Mouse (Mus musculus) gastrocnemius, adult 2 months (tissue): ENCODE results near the gene Zc3h7b. TPM values are rescaled to one million over a fixed set of nuclear protein-coding genes. Genes with fewer than 3 reads are reported as not detected.
A peak's percentile ranks its signal among the peaks of the same experiment; 100 is the strongest.

Experiments used
- DNase-seq: peaks from one replicate; pipeline ENCODE4 v3.0.0; 2022
- H3K27ac ChIP-seq: fragments of 200-600 bp; 2 replicates; pipeline ENCODE4 v1.8.1; 2022; ENCODE audit warnings: mild to moderate bottlenecking
- H3K4me3 ChIP-seq: fragments of 200-600 bp; 2 replicates; pipeline ENCODE4 v1.8.1; 2022; ENCODE audit warnings: mild to moderate bottlenecking, moderate library complexity
- CTCF ChIP-seq: fragments of 200-600 bp; IDR thresholded peaks from 2 replicates; pipeline ENCODE4 v1.8.1; 2022; ENCODE audit warnings: antibody characterized with exemption, mild to moderate bottlenecking, moderate library complexity
- intact Hi-C: fragments of 180-260 bp; cut with DNase I; formaldehyde crosslinking; loops from one replicate; pipeline ENCODE4 v1.15.1; 2025
- total RNA-seq, 2 experiments: library from RNA; stranded (reverse); gene quantifications; 2 replicates each; pipeline ENCODE4 v1.2.3; 2021

Gene Zc3h7b
- total RNA-seq, 2 experiments from 2014 or later = 30.2 to 34.3 TPM

- intact Hi-C loops = loop anchor here (5.0 kb wide), 1 partner anchor 66 kb away; the partner anchor contains the start of genes Rangap1 and Zc3h7b
- no peak for DNase-seq
- TF ChIP-seq CTCF = no peak
- peak overlapping the region; percentile 96 for H3K27ac ChIP-seq
- peak overlapping the region; percentile 92 for H3K4me3 ChIP-seq
These were observed 68.1 kb downstream of the Zc3h7b start for GRCm38 (mm10) chr15:81812696-81813631.

- intact Hi-C loops = loop anchor here (5.0 kb wide), 1 partner anchor 67 kb away; the partner anchor contains the start of genes Rangap1 and Zc3h7b
- TF ChIP-seq CTCF = no peak
These were observed 69.3 kb downstream of the Zc3h7b start for GRCm38 (mm10) chr15:81813986-81814705.

GRCm38 (mm10) chr15:81814716-81815370 is 70.0 kb downstream of the Zc3h7b start:
- peak overlapping the region; percentile 96 for H3K27ac ChIP-seq
- TF ChIP-seq CTCF = no peak
- intact Hi-C loops = loop anchor here (5.0 kb wide), 1 partner anchor 68 kb away; the partner anchor contains the start of genes Rangap1 and Zc3h7b
- DNase-seq = peak; percentile 74
- peak overlapping the region; percentile 11; the same call in 1 of the 2 replicates for H3K4me3 ChIP-seq

More at GRCm38 (mm10) chr15:81813986-81814705, 69.3 kb downstream of the Zc3h7b start:
- Histone ChIP-seq H3K4me3 (no peak overlapping the region; the same call in 1 of the 2 replicates), H3K27ac (peak overlapping the region; percentile 96)
- no peak for DNase-seq

- TF ChIP-seq CTCF = no peak
- H3K4me3 ChIP-seq = no peak overlapping the region
- intact Hi-C loops = no loop called here
- no peak for DNase-seq
- H3K27ac ChIP-seq = no peak overlapping the region
These were observed 73.5 kb downstream of the Zc3h7b start for GRCm38 (mm10) chr15:81818404-81818803.

GRCm38 (mm10) chr15:81822631-81823030 is 77.8 kb downstream of the Zc3h7b start:
- no peak for TF ChIP-seq CTCF
- Histone ChIP-seq H3K4me3 (no peak overlapping the region), H3K27ac (no peak overlapping the region)
- intact Hi-C loops = no loop called here
- no peak for DNase-seq

- DNase-seq = peak; percentile 15
- Histone ChIP-seq H3K4me3 (no peak overlapping the region), H3K27ac (peak overlapping the region; percentile 52; the same call in 1 of the 2 replicates)
- no peak for TF ChIP-seq CTCF
- intact Hi-C loops = loop anchor here (5.0 kb wide), 1 partner anchor 167 kb away; no protein-coding TSS in a partner anchor
These were observed 80.0 kb downstream of the Zc3h7b start for GRCm38 (mm10) chr15:81824832-81825231.

GRCm38 (mm10) chr15:81828426-81829207 is 83.8 kb downstream of the Zc3h7b start:
- Histone ChIP-seq H3K4me3 (no peak overlapping the region), H3K27ac (peak overlapping the region; percentile 96)
- intact Hi-C loops = loop anchor here (5.0 kb wide), 1 partner anchor 164 kb away; no protein-coding TSS in a partner anchor
- TF ChIP-seq CTCF = no peak
- DNase-seq = peak; percentile 73

GRCm38 (mm10) chr15:81829208-81829580 is 84.3 kb downstream of the Zc3h7b start:
- no peak for TF ChIP-seq CTCF
- intact Hi-C loops = loop anchor here (5.0 kb wide), 1 partner anchor 163 kb away; no protein-coding TSS in a partner anchor
- no peak overlapping the region for H3K4me3 ChIP-seq
- H3K27ac ChIP-seq = peak overlapping the region; percentile 96
- DNase-seq = peak; percentile 57

GRCm38 (mm10) chr15:81830530-81830929 is 85.7 kb downstream of the Zc3h7b start:
- intact Hi-C loops = loop anchor here (2.0 to 5.0 kb wide), 2 partner anchors 42 to 78 kb away; partner anchors contain the start of genes Aco2 and Phf5a
- Histone ChIP-seq H3K4me3 (no peak overlapping the region), H3K27ac (peak overlapping the region; percentile 96)
- TF ChIP-seq CTCF = no peak
- peak; percentile 20 for DNase-seq

- peak; percentile 93 for TF ChIP-seq CTCF
- Histone ChIP-seq H3K4me3 (peak overlapping the region; percentile 47), H3K27ac (peak overlapping the region; percentile 96)
- intact Hi-C loops = loop anchor here (2.0 to 5.0 kb wide), 2 partner anchors 41 to 78 kb away; partner anchors contain the start of genes Aco2 and Phf5a
- peak; percentile 96 for DNase-seq
These were observed 86.4 kb downstream of the Zc3h7b start for GRCm38 (mm10) chr15:81831136-81831825.
